Mouse (Mus musculus): ENCODE measurements around the gene Ttc21a. TPM values are rescaled to one million over a fixed set of nuclear protein-coding genes. Genes with fewer than 3 reads are reported as not detected.

The Ttc21a gene
- polyA plus RNA-seq, 1 experiment from 2014 or later = 0.10 TPM

DNA sequence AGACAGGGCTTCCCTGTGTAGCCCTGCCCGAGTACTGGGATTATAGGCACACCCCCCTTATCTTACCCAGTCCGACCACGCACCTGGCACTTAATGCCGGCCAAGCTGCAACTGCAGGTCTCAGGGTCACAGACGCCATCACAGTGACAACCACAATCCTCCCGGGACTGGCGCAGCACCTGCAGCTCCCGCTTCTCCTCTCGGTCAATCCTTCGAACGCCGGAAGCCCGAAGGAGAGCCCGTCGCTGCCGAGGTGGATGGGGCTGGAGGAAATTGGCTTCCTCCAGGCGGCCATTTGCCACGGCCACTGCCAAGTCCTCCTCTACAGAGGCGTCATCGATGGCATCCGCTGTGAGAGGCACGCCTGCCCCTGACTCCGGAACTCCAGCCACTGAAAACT is 35.9 kb downstream of the Ttc21a start:
- 95% methylated on average over 23 of the region's 23 CpGs for WGBS
- Histone ChIP-seq H3K4me3 (ENCODE audit: low read depth, low read length) (no peak overlapping the region), H3K9me3 (replicated peaks; ENCODE audit: control insufficient read depth, low read length) (no peaks in the 10 kb centered on the region), H3K9ac (replicated peaks; ENCODE audit: low read length) (no peak overlapping the region), H3K27me3 (ENCODE audit: control insufficient read depth, insufficient read depth, low read length) (no peaks in the 10 kb centered on the region), H3K4me2 (ENCODE audit: low read depth, low read length) (no peak overlapping the region), H3K27ac (replicated peaks; ENCODE audit: low read depth, low read length) (no peak overlapping the region), H3K36me3 (replicated peaks; ENCODE audit: control insufficient read depth, insufficient read depth, low read depth, low read length) (no peaks in the 10 kb centered on the region; the same call in none of the 2 replicates), H3K4me1 (ENCODE audit: control insufficient read depth, insufficient read depth, low read length) (peaks cover 4% of the 10 kb centered on the region; the same call in 1 of the 2 replicates)
- ATAC-seq (replicated peaks; ENCODE audit: insufficient number of reproducible peaks, low FRiP score, low TSS enrichment, low read depth) = no peak
- DNase-seq (ENCODE audit: low spot score) = no peak

GRCm38 (mm10) chr9:119973869-119974520 is 36.6 kb downstream of the Ttc21a start:
- H3K9me3 ChIP-seq (replicated peaks; ENCODE audit: control insufficient read depth, low read length) = no peaks in the 10 kb centered on the region
- H3K4me1 ChIP-seq (ENCODE audit: control insufficient read depth, insufficient read depth, low read length) = peaks cover 4% of the 10 kb centered on the region; the same call in 1 of the 2 replicates
- H3K27me3 ChIP-seq (ENCODE audit: control insufficient read depth, insufficient read depth, low read length) = no peaks in the 10 kb centered on the region
- no peak for ATAC-seq (replicated peaks; ENCODE audit: insufficient number of reproducible peaks, low FRiP score, low TSS enrichment, low read depth)
- WGBS = 92% methylated on average over 27 of the region's 27 CpGs
- no peak overlapping the region for H3K27ac ChIP-seq (replicated peaks; ENCODE audit: low read depth, low read length)
- no peak for DNase-seq (ENCODE audit: low spot score)
- H3K9ac ChIP-seq (replicated peaks; ENCODE audit: low read length) = no peak overlapping the region
- no peaks in the 10 kb centered on the region; the same call in none of the 2 replicates for H3K36me3 ChIP-seq (replicated peaks; ENCODE audit: control insufficient read depth, insufficient read depth, low read depth, low read length)
- no peak overlapping the region for H3K4me3 ChIP-seq (ENCODE audit: low read depth, low read length)
- no peak overlapping the region for H3K4me2 ChIP-seq (ENCODE audit: low read depth, low read length)

GRCm38 (mm10) chr9:119974609-119975008 is 37.2 kb downstream of the Ttc21a start:
- Histone ChIP-seq H3K4me1 (ENCODE audit: control insufficient read depth, insufficient read depth, low read length) (peaks cover 4% of the 10 kb centered on the region; the same call in 1 of the 2 replicates), H3K4me2 (ENCODE audit: low read depth, low read length) (no peak overlapping the region), H3K36me3 (replicated peaks; ENCODE audit: control insufficient read depth, insufficient read depth, low read depth, low read length) (no peaks in the 10 kb centered on the region; the same call in none of the 2 replicates), H3K9ac (replicated peaks; ENCODE audit: low read length) (no peak overlapping the region), H3K27ac (replicated peaks; ENCODE audit: low read depth, low read length) (no peak overlapping the region), H3K27me3 (ENCODE audit: control insufficient read depth, insufficient read depth, low read length) (no peaks in the 10 kb centered on the region), H3K4me3 (ENCODE audit: low read depth, low read length) (no peak overlapping the region), H3K9me3 (replicated peaks; ENCODE audit: control insufficient read depth, low read length) (no peaks in the 10 kb centered on the region)
- DNase-seq (ENCODE audit: low spot score) = no peak
- 84% methylated on average over 5 of the region's 5 CpGs for WGBS
- no peak for ATAC-seq (replicated peaks; ENCODE audit: insufficient number of reproducible peaks, low FRiP score, low TSS enrichment, low read depth)

DNA sequence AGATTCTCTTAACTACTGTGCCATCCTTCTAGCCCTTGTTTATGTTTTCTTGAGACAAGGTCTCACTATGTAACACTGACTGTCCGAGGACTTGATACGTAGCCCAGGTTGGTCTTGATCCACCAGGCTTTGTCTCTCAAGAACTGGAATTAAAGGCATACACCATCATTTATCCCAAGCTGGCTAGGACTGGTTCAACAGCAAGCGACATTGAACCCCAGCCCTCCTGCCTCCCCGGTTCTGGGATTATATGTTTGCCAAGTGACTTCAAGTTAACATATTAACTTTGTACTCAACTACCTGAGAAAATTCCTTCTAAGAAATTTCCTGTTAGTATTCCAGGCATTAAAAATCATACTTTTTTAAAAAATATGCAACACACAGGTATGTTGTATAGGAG is 37.9 kb downstream of the Ttc21a start:
- no peak overlapping the region for H3K27ac ChIP-seq (replicated peaks; ENCODE audit: low read depth, low read length)
- H3K4me2 ChIP-seq (ENCODE audit: low read depth, low read length) = no peak overlapping the region
- no peaks in the 10 kb centered on the region for H3K9me3 ChIP-seq (replicated peaks; ENCODE audit: control insufficient read depth, low read length)
- H3K9ac ChIP-seq (replicated peaks; ENCODE audit: low read length) = no peak overlapping the region
- peaks cover 4% of the 10 kb centered on the region; the same call in 1 of the 2 replicates for H3K4me1 ChIP-seq (ENCODE audit: control insufficient read depth, insufficient read depth, low read length)
- no peak for ATAC-seq (replicated peaks; ENCODE audit: insufficient number of reproducible peaks, low FRiP score, low TSS enrichment, low read depth)
- DNase-seq (ENCODE audit: low spot score) = no peak
- no peaks in the 10 kb centered on the region; the same call in none of the 2 replicates for H3K36me3 ChIP-seq (replicated peaks; ENCODE audit: control insufficient read depth, insufficient read depth, low read depth, low read length)
- no peak overlapping the region for H3K4me3 ChIP-seq (ENCODE audit: low read depth, low read length)
- WGBS = 97% methylated on average over 4 of the region's 4 CpGs
- H3K27me3 ChIP-seq (ENCODE audit: control insufficient read depth, insufficient read depth, low read length) = no peaks in the 10 kb centered on the region

GRCm38 (mm10) chr9:119976704-119977556 is 39.5 kb downstream of the Ttc21a start:
- H3K4me2 ChIP-seq (ENCODE audit: low read depth, low read length) = no peak overlapping the region
- no peak for DNase-seq (ENCODE audit: low spot score)
- no peak overlapping the region for H3K4me3 ChIP-seq (ENCODE audit: low read depth, low read length)
- H3K4me1 ChIP-seq (ENCODE audit: control insufficient read depth, insufficient read depth, low read length) = peaks cover 13% of the 10 kb centered on the region
- H3K9ac ChIP-seq (replicated peaks; ENCODE audit: low read length) = no peak overlapping the region
- H3K27ac ChIP-seq (replicated peaks; ENCODE audit: low read depth, low read length) = no peak overlapping the region
- H3K36me3 ChIP-seq (replicated peaks; ENCODE audit: control insufficient read depth, insufficient read depth, low read depth, low read length) = no peaks in the 10 kb centered on the region; the same call in none of the 2 replicates
- H3K9me3 ChIP-seq (replicated peaks; ENCODE audit: control insufficient read depth, low read length) = no peaks in the 10 kb centered on the region
- WGBS = 37% methylated on average over 17 of the region's 17 CpGs
- no peak for ATAC-seq (replicated peaks; ENCODE audit: insufficient number of reproducible peaks, low FRiP score, low TSS enrichment, low read depth)
- no peaks in the 10 kb centered on the region for H3K27me3 ChIP-seq (ENCODE audit: control insufficient read depth, insufficient read depth, low read length)

GRCm38 (mm10) chr9:119977557-119978060 is 40.2 kb downstream of the Ttc21a start:
- no peaks in the 10 kb centered on the region for H3K27me3 ChIP-seq (ENCODE audit: control insufficient read depth, insufficient read depth, low read length)
- no peaks in the 10 kb centered on the region for H3K9me3 ChIP-seq (replicated peaks; ENCODE audit: control insufficient read depth, low read length)
- H3K4me2 ChIP-seq (ENCODE audit: low read depth, low read length) = no peak overlapping the region; the same call in 1 of the 2 replicates
- H3K27ac ChIP-seq (replicated peaks; ENCODE audit: low read depth, low read length) = no peak overlapping the region
- ATAC-seq (replicated peaks; ENCODE audit: insufficient number of reproducible peaks, low FRiP score, low TSS enrichment, low read depth) (no peak), DNase-seq (ENCODE audit: low spot score) (no peak)
- H3K4me1 ChIP-seq (ENCODE audit: control insufficient read depth, insufficient read depth, low read length) = peaks cover 20% of the 10 kb centered on the region
- no peak overlapping the region for H3K9ac ChIP-seq (replicated peaks; ENCODE audit: low read length)
- no peak overlapping the region for H3K4me3 ChIP-seq (ENCODE audit: low read depth, low read length)
- no peaks in the 10 kb centered on the region; the same call in 1 of the 2 replicates for H3K36me3 ChIP-seq (replicated peaks; ENCODE audit: control insufficient read depth, insufficient read depth, low read depth, low read length)
- 69% methylated on average over 5 of the region's 5 CpGs for WGBS

- Histone ChIP-seq H3K4me2 (ENCODE audit: low read depth, low read length) (no peak overlapping the region; the same call in 1 of the 2 replicates), H3K9me3 (replicated peaks; ENCODE audit: control insufficient read depth, low read length) (no peaks in the 10 kb centered on the region), H3K4me1 (ENCODE audit: control insufficient read depth, insufficient read depth, low read length) (peaks cover 26% of the 10 kb centered on the region), H3K27me3 (ENCODE audit: control insufficient read depth, insufficient read depth, low read length) (no peaks in the 10 kb centered on the region), H3K36me3 (replicated peaks; ENCODE audit: control insufficient read depth, insufficient read depth, low read depth, low read length) (no peaks in the 10 kb centered on the region), H3K9ac (replicated peaks; ENCODE audit: low read length) (no peak overlapping the region), H3K4me3 (ENCODE audit: low read depth, low read length) (no peak overlapping the region), H3K27ac (replicated peaks; ENCODE audit: low read depth, low read length) (0 out of 2 replicates have a peak overlapping the region, but pooled peaks have one; percentile 28)
- WGBS = 49% methylated on average over 9 of the region's 9 CpGs
- ATAC-seq (replicated peaks; ENCODE audit: insufficient number of reproducible peaks, low FRiP score, low TSS enrichment, low read depth) (no peak), DNase-seq (ENCODE audit: low spot score) (no peak)
These were observed 40.9 kb downstream of the Ttc21a start for GRCm38 (mm10) chr9:119978151-119978810.
